Mouse (Mus musculus) gastrocnemius, postnatal 4 days (tissue): ENCODE results near the gene Gpank1. TPM values are rescaled to one million over a fixed set of nuclear protein-coding genes. Genes with fewer than 3 reads are reported as not detected.

Experiments
- DNase-seq, 2 experiments: peaks; one replicate each; pipeline ENCODE4 v3.0.0; 2021 to 2022; ENCODE audit warnings: low spot score in 2 of 2, mixed read lengths in 2 of 2
- total RNA-seq, 2 experiments: library from RNA; stranded (reverse); gene quantifications; 2 replicates each; pipeline ENCODE4 v1.2.3; 2021

The Gpank1 gene
- total RNA-seq, 2 experiments from 2014 or later, result 5.6 to 7.4 TPM

DNA sequence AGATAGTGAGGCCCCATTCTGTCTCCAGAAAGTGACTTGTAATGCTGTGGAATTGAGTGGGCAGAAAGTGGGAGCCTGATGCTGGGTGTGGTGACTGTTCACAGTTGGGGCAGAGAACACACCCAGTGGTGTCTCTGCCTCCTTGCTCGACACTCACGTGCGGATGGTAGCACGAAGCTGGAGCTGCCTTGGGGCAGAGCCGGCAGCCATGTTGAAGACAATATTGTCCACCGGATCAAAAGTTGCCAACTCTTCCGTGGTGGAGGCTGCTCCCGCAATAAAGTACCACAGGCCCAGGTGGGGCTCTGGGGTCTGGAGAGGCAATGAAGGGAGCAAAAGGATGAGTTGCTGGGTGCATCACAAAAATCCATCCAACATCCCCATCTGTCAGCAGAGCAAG lies 9.8 kb downstream of the Gpank1 start:
- no peak for DNase-seq

DNA sequence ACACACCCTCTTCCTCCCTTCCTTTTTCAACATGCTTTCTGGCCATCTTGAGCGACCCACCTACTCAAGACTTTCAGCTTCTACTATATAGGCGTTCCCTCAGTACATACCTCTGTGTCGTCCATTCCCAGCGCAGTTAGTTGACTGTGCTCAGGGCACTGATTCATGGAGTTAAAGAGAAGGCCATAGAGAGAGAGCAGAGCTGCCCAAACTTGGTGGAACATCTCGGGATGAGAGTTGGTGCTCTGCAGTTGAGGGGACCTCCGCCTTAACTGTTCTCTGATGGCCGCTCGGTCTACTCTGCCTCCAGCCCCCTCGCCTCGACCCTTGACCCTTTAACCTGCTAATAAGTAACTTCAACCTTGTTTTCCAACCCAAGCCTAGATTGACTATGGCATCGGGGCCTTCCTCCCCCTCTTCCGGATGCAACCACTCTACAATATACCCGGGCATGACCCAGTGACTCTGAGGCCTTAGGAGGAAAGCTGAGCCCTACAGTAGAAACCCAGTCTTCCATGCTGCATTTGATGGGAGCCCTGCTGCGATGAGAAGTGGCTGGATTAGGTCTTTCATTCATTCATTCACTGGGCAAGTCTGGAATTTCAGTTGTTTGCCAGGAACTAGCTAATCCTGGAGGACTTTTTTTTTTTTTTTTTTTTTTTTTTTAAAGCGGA lies 10.4 kb downstream of the Gpank1 start, which contains the start of gene Apom:
Gene Apom (minus strand): TSS at position 551 of the 674 bp plus-strand sequence.
- DNase-seq, result no peak

DNA sequence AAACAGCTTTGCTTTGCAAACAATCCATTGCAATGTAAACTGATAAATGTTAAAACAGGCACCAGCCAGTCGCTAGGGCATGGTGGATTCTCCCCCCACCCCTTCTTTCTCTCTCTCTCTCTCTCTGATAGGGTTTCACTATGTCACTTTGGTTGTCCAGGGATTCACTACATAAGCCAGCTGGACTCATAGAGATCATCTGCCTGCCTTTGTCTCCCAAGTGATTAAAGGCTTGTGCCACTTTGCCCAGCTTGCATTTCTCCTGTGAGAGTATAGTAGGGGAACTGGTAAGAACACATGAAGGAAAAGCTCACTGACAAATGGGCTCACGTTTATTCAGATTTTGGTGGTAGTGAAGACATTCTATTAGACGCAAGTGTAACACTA lies 10.9 kb downstream of the Gpank1 start:
- DNase-seq, result no peak

DNA sequence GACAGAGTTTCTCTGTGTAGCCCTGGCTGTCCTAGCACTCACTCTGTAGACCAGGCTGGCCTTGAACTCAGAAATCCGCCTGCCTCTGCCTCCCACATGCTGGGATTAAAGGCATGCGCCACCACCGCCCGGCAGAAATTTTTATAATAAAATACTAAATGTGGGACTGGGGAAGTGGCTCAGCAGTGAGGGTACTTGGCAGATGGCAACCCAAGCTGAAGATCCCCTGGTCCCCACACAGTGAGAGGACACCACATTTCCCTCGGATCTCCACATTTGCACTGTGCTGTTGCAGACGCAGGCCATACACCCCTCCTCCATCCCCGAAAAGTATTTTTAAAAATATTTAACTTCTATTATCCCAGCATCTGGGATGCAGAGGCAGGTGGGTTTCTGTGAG lies 12.3 kb downstream of the Gpank1 start:
- DNase-seq, result no peak

DNA sequence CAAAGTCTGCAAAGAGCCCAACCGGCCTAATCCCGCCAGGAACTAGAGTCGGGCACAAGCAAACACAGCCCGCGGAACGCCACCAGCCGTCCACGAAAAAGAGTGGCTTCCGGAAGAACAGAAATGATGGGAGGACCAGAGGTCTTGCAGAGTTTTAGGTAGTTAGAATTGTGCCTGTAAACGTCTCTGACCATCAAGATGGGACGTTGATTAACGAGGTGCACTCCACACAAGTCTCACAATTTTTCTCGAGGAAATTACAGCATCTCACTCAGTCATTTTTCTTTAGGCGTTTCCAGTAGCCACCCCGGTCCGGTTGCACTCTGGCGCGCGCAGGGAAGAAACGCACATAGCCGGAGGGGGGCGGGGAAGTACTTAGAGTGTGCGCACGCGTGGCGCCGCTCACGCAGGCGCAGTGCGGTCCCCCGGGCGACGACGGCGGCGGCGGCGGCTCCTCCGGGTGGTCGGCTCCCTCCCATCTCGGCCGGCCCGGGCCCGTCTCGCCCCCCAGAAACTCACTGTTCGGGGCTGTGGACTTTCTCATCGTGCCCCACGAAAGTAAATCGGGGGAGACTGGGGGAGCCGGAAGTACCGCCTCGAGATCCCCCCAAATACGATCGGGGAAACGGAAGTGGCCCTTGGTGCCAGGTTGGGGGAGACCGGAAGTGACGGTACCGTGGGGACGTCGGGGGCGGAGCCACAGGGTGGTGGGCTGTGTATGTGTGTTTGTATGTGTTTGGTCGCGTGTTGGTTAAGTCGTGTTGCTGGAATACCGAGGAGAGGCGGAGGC lies 13.7 kb downstream of the Gpank1 start, which contains the start of gene Bag6:
Gene Bag6 (plus strand): TSS at position 378 of the 790 bp plus-strand sequence.
- peak; percentile 93 to 96 for DNase-seq

DNA sequence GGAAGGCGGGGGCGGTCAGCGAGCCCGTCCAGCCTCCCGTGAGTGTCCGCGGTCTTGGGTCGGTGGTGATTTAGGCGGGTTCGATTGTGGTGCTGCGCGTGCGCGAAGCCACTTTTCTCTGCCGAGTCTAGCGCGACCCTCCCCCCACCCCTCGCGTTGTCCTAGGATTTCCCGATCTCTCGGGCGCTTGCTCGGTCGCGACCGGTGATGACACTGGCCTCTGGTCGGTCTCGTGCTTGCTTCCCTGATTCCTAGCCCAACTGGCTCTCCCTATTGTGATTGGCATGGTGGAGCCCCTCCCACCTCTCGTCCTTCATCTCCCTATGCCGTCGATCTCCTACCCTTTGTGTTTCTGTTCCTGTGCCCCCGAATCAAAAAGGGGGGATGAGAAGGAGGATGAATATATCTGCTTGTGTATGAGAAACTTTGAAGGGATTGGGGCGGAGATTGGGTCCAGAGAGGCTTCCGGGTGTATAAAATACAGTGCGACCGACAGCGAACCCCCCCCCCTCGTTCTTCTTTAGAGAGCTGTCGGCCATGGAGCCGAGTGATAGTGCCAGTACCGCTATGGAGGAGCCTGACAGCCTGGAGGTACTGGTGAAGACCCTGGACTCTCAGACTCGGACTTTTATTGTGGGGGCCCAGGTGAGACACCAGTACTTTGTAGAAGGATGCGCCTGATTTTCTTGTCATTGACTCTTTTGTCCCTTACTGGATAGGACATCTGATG lies 14.5 kb downstream of the Gpank1 start:
- DNase-seq, result no peak

DNA sequence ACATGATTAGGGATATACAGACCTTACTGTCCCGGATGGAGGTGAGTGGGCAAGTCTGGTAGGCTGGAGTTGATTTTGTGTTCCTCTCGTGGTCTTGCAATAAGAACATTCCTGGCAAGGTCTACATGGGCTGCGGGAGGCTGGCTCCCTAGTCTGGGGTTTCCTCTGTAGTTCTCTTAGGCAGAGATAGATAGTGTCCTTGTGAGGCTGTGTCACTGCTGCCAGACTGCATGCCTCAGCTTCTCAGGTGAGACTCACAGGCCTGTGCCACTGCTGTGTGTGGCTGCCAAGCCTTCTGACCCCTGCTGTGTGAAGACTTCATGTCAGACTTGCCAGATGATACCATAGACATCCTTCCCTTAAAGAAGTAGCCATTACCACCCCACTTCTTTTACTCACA lies 18.0 kb downstream of the Gpank1 start:
- DNase-seq, result no peak

DNA sequence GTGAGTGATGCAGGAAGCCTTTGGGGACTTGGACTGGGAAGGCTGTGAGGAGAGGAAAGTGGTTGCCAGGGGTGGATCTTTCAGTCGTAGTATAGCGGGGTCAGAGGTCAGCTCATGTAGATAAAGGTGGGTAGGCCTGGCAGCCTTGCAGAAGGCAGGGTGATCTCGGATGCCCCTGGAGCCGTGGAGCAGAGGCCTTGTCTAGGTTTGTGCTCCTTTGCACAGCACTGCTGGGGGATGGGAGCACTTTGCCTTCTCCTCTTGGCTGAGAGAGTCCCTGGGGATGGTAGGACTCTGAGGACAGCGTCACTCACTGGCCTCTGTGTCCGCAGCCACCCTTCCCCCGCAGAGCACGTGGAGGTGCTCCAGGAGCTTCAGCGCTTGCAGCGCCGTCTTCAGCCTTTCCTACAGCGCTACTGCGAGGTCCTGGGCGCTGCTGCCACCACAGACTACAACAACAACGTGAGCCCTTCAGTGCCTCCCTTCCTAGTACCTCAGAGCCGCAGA lies 19.3 kb downstream of the Gpank1 start:
- no peak for DNase-seq

DNA sequence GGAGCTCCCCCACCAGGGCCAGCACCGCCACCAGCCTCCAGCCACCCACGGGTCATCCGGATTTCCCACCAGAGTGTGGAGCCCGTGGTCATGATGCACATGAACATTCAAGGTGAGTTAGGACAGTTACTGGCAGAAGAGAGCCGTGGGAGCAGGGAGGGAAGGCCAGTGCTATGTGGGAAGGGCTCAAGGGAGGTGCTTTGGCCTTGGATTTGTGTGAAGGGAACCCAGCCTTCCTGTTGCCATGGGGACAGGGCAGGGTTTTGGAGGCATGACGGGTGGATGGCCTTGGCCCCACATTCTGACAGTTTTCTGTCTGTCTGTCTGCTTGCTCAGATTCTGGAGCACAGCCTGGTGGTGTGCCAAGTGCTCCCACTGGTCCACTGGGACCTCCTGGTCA lies 20.7 kb downstream of the Gpank1 start:
- no peak for DNase-seq

DNA sequence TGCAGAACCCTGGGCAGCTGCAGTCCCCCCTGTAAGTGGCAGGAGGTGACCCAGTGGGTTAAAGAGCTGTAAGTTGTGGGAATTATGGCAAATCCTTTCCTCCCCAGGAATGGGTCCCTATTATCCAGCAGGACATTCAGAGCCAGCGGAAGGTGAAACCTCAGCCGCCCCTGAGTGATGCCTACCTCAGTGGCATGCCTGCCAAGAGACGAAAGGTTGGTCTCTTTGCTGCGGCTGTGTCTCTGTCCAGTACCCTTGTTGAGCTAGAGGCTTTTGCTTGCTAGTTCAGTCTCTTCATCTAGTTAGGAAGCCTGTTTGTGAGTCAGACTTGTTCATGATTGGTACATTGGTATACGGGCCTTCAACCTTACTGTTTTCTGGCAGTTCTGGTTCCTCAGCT lies 24.9 kb downstream of the Gpank1 start:
- no peak for DNase-seq

DNA sequence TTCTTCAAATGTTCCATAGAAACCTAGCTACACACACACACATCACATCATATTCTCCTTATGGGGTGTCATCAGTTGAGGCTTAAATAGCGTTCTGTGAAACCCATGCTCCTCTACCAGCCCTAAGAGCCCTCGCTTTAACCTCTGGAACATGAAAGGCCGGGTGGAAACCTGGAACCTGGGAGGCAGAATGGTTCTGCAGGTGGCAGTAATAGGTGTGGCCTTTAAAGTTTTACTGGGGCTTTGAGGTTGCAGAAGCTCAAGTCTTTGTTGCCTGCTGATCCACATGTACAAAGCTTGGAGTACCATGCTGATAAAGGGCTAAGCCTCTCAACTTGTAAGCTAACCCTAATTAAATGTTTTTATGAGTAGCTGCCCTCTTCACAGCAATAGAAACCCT lies 26.1 kb downstream of the Gpank1 start:
- DNase-seq, result no peak

DNA sequence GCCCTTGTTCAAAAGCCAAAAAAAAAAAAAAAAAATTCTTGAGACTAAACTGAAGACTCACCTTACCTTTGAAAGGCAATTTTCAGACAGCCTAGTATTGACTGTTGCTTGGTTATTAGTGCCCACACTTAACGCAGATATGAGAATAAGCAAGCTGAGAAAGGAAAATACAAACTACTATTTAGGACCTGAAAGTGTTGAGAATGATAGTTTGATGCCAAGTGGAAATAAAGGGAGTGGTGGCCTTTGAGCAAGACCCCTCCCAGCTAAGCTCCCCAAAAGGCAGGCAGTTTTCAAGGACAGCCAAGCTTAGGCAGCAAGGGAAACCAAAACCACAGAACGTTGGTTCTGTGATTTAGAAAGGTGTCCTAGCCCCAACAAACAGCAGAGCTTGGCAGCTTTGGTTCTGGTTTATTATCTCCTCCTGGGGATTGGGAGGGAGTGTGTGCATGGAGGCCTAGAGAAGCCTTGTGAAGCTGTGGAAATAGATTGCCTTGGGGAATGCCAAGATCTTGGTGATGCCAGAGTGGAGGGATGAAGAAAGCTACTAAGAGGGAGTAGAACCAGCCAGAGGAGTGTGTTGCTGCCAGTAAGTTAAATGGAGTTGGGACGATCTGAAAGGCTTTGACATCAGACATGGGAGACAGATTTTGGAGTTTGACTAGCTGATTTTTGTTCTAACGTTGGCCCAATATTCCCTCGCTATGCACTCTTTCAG lies 26.8 kb downstream of the Gpank1 start:
- DNase-seq, result no peak

DNA sequence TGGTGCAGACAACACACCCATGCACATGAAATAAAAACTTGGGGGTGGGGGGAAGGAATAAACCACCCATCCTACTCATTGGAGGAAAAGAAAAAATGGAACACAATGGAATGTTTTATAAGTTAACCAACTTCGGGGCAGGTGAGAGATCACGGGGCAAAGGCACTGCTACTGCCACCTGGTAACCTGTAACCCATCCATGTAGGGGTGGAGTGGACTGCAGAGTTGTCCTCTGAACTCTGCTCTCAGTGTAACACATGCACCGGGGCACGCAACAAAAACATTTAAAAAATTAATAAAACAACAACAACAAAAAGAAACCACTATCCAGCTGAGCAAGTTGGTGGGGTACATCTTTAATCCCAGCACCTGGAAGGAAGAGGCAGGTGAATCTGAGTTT lies 30.9 kb downstream of the Gpank1 start:
- no peak for DNase-seq

DNA sequence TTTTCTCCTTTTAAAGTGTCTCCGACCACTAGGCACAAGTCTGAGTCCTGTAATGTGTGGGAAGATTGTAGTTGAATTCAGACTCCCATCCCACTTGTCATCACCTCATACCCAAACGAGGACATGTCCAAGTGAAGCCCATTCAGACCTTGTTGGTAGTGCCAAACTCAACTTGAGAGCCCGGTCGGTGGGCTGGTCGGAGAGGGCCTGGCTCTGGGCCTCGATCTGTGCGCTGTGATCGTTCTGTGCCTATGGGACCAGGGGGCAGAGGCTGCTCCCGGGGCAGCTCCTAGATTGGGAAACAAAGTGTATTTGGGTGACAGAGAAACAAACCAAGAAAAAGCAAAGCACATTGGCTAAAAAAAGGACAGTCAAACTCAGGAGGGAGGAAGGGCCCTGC lies 31.8 kb downstream of the Gpank1 start:
- DNase-seq, result no peak

DNA sequence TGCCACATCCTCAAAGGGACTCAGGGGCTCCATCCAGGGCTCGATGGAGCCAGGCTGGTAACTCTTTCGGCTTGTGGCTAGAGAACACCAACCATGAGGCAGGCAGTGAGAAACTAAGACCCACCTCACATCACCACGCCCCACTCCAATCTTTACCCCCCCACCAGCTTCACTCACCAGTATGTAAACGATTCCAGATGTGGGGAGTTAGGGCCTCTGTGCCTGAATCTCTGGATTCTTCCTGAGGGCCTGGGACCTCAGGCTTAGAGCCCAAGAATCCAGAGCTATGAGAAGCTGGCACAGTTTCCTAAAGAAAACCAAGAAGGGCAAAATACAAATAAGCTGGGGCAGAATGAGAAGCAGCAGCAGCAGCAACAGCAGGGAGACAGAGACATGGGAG lies 32.7 kb downstream of the Gpank1 start:
- DNase-seq, result no peak

DNA sequence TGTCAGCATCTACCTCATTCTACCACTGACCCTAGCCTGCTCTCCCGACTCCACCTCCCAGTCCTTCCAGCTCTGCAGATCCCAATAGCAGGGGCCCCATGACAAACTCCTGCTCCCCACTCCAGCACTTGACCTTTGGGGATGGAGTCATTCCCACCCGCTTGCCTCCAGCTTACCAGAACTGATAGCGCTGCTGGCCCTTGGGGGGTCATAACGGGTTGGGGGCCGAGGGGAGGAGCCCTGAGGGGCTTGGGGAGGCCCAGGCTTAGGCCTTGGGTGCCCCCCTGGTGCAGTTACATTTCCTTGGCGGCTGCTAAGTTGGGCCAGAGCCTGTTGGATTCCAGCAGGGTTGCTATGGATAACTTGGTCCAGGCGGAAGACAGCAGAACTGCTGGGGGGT lies 33.4 kb downstream of the Gpank1 start:
- no peak for DNase-seq

DNA sequence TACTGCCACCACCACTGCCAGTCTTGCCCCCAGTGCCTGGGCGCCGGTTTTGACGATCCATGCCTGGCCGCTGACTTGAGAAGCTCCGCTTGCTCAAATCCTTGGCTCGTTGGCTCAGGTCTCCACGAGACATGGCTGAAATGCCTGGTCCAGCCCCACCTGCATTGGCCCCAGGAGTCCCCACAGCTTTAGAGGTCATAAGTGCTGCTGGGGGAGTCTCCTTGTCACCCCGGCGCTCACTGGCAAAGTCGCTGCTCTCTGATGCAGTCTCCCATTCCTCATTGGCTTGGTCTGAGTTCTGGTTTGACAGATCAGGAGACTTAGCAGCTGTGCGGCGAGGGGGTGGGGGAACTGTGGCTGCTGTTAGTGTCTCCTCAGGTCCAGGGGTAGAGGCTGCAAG lies 34.2 kb downstream of the Gpank1 start:
- no peak for DNase-seq

DNA sequence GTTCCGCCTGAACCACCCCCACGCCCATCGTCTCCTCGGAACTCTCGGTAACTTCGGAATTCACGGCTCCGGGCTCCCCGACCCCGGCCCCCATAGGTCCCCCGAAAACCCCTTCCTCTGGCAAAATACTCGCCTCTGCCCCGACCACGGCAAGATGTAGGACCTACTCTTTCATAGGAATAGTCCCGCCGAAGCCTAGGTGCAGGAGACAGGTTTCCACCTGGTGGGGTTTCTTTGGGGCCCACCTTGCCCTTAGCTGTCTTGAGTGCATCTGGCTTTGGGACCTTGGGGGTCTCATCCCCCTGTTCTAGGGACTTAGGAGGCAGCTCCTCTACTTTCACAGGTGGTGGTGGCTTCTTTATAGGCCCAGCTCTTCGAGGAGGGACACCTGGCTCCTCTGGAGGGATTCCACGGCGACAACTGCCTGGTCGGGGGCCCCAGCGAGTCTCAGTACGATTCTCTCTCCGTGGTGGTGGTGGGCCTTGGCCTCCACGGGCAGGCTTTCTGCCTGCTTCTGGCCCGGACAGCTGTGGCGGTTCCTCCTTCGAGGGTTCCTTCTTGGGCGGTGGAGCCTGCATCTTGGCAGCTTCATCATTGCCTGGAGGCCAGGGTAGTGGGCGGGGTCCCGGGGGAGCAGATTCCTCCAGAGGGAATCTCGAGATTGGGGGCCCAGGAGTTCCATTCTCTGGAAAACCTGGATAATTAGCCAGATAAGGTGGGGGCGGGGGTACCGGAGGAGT lies 35.4 kb downstream of the Gpank1 start:
- no peak for DNase-seq

DNA sequence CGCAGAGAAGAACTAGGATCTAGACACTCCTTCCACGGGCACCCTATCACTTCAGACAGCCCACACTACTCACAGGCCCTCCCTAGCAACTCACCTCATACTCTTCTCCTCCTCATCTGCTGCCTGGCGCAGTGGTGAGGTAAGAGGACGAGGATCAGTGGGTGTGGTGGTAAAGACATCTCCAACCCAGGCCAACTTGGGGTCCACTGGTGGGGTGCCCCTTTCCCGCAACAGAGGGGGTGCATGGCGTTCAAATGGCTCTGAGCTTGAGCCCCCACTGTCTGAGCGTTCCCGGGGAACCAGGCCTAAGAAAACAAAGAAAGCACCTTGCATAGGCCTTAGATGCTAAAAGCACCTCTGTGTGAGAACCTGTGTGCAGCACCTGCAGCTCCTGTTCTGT lies 36.0 kb downstream of the Gpank1 start:
- DNase-seq, result no peak

DNA sequence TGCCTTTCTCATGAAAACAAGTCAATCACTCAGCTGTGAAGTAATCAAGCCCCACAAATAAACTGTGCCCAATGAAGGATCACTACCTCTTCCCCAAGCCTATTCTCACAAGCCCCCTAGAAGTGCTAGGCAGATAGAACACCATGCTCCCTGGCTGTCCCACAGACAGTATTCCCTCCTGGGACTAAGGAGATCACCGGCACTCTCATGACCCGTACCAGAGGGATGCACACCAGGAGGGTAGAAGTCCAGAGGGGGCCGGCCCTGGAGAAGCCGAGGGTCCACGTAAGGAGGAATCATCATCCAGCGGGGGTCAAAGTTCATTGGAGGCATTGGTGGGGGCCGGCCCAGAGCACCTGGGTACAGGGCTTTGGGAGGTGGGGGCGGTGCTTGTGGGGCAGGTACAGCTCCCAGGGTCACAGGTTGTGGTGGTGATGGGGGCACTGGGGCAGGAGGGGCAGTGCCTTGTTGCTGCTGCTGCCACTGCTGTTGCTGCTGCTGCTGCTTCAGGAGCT lies 36.5 kb downstream of the Gpank1 start:
- DNase-seq, result no peak
